Mouse (Mus musculus): ENCODE measurements around the gene Slc30a1.

Slc30a1 gene

GRCm38 (mm10) chr1:191945341-191945740 lies 38.8 kb downstream of the Slc30a1 start:
- no peak for DNase-seq (ENCODE audit: low spot score)

GRCm38 (mm10) chr1:191945756-191946155 lies 39.2 kb downstream of the Slc30a1 start:
- DNase-seq (ENCODE audit: low spot score) = no peak

GRCm38 (mm10) chr1:191946261-191946660 lies 39.7 kb downstream of the Slc30a1 start:
- peak; percentile 26 for DNase-seq (ENCODE audit: low spot score)

- DNase-seq (ENCODE audit: low spot score) = no peak
Measured at GRCm38 (mm10) chr1:191946835-191947234, 40.3 kb downstream of the Slc30a1 start.

- DNase-seq (ENCODE audit: low spot score) = no peak
Measured at GRCm38 (mm10) chr1:191947796-191948195, 41.2 kb downstream of the Slc30a1 start.

- DNase-seq (ENCODE audit: low spot score) = no peak
Measured at GRCm38 (mm10) chr1:191948600-191948999, 42.0 kb downstream of the Slc30a1 start.

GRCm38 (mm10) chr1:191950611-191951010 lies 44.0 kb downstream of the Slc30a1 start:
- DNase-seq (ENCODE audit: low spot score) = no peak

GRCm38 (mm10) chr1:191952733-191953335 lies 46.3 kb downstream of the Slc30a1 start:
- DNase-seq (ENCODE audit: low spot score) = no peak

GRCm38 (mm10) chr1:191955101-191955500 lies 48.5 kb downstream of the Slc30a1 start:
- DNase-seq (ENCODE audit: low spot score) = peak; percentile 22

- no peak for DNase-seq (ENCODE audit: low spot score)
Measured at GRCm38 (mm10) chr1:191956261-191956660, 49.7 kb downstream of the Slc30a1 start.

GRCm38 (mm10) chr1:191956871-191957270 lies 50.3 kb downstream of the Slc30a1 start:
- peak; percentile 64 for DNase-seq (ENCODE audit: low spot score)

GRCm38 (mm10) chr1:191957321-191957720 lies 50.8 kb downstream of the Slc30a1 start:
- DNase-seq (ENCODE audit: low spot score) = peak; percentile 54

- no peak for DNase-seq (ENCODE audit: low spot score)
Measured at GRCm38 (mm10) chr1:191960946-191961345, 54.4 kb downstream of the Slc30a1 start.
